Mouse (Mus musculus) liver, postnatal 0 days (tissue): ENCODE measurements around the gene Pilra. TPM values are rescaled to one million over a fixed set of nuclear protein-coding genes. Genes with fewer than 3 reads are reported as not detected.

ENCODE experiments used
- ATAC-seq: fragments of 200-750 bp; cut with Nextera tagmentation; 2 replicates; pipeline ENCODE4 v1.8.0; 2017; ENCODE audit warnings: mild to moderate bottlenecking, moderate library complexity
- DNase-seq: peaks from one replicate; pipeline ENCODE4 v3.0.0-alpha.2; 2016
- H3K27ac ChIP-seq: fragments of 300-500 bp; sonication (generic); 2 replicates; pipeline ENCODE4 v1.5.1; 2014; ENCODE audit warnings: antibody characterized with exemption, moderate library complexity, mild to moderate bottlenecking, low read depth
- H3K27me3 ChIP-seq: fragments of 300-500 bp; sonication (generic); 2 replicates; pipeline ENCODE4 v1.6.1; 2014; ENCODE audit warnings: low read length, control low read depth, mixed read lengths; ENCODE audit not compliant: insufficient read depth
- H3K36me3 ChIP-seq: fragments of 300-500 bp; sonication (generic); replicated peaks from 2 replicates; pipeline ENCODE4 v1.6.1; 2014; ENCODE audit warnings: mild to moderate bottlenecking, control low read depth, low read length, moderate library complexity, mixed read lengths; ENCODE audit not compliant: insufficient read depth
- H3K4me1 ChIP-seq: fragments of 300-500 bp; sonication (generic); 2 replicates; pipeline ENCODE4 v1.6.1; 2014; ENCODE audit warnings: antibody characterized with exemption, mild to moderate bottlenecking, control low read depth; ENCODE audit not compliant: insufficient read depth
- H3K4me2 ChIP-seq: fragments of 300-500 bp; sonication (generic); 2 replicates; pipeline ENCODE4 v1.6.1; 2014; ENCODE audit warnings: low read depth, mild to moderate bottlenecking, low read length, moderate library complexity, mixed read lengths
- H3K4me3 ChIP-seq: fragments of 300-500 bp; sonication (generic); 2 replicates; pipeline ENCODE4 v1.5.1; 2014; ENCODE audit warnings: low read depth, low read length
- H3K9ac ChIP-seq: fragments of 300-500 bp; sonication (generic); replicated peaks from 2 replicates; pipeline ENCODE4 v1.6.1; 2014; ENCODE audit warnings: mild to moderate bottlenecking, moderate library complexity
- H3K9me3 ChIP-seq: fragments of 300-500 bp; sonication (generic); 2 replicates; pipeline ENCODE4 v1.6.1; 2016; ENCODE audit warnings: mild to moderate bottlenecking, control low read depth, low read length, mixed read lengths
- CTCF ChIP-seq: sonication (generic); IDR thresholded peaks from 2 replicates; pipeline ENCODE4 v1.5.1; 2016; ENCODE audit warnings: antibody characterized with exemption, low read depth
- EP300 ChIP-seq: IDR thresholded peaks from 2 replicates; pipeline ENCODE4 v1.6.1; 2016; ENCODE audit warnings: antibody characterized with exemption, low read depth, mild to moderate bottlenecking
- WGBS: fragments of 180-500 bp; shearing (Covaris S2); extraction: QIAGEN DNeasy Blood & Tissue Kit; methylation state at CpG from one replicate; pipeline ENCODE4 v1.1.7; 2014; ENCODE audit not compliant: insufficient replicate concordance; 5-methylcytosine and 5-hydroxymethylcytosine counted together
- polyA plus RNA-seq: library from polyadenylated mRNA; unstranded; fragments of >200 nt; fragmentation: Nextera tagmentation; extraction: Ambion mirVana; gene quantifications from 2 replicates; pipeline ENCODE4 v1.2.1, GENCODE M21; 2015

The Pilra gene
- polyA plus RNA-seq, 1 experiment from 2014 or later: 12.1 TPM

DNA sequence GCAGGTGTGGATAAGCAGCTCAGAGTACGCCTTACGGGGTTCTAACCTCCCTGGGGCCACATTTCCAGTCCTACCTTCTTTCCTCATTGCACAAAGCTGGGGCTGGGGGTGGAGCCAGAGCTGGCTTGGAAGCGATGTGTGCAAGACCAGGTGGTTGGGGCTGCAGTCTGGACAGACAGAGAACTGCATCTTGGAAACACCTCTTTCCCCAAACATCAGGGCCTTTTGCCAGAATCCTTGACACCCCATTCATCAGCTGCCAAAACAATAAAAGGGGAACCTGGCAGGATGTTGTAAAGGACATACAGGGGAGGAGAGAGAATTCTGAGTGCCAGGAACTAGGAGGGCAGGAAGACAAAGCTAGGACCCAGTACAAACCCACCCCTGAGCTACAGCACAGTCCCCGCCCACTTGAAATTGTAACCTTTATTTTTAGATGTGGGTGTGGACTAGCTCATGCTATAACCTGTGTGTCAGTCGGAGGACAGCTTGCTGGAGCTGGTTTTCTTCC lies 59.6 kb downstream of the Pilra start:
- peaks cover 15% of the 10 kb centered on the region for H3K36me3 ChIP-seq
- no peak overlapping the region for H3K4me2 ChIP-seq
- no peak overlapping the region for H3K4me3 ChIP-seq
- no peak overlapping the region for H3K9ac ChIP-seq
- no peak for DNase-seq
- no peak for ATAC-seq
- WGBS: 28% methylated on average over 5 of the region's 5 CpGs
- no peak overlapping the region for H3K27ac ChIP-seq
- H3K4me1 ChIP-seq: peaks cover 22% of the 10 kb centered on the region
- no peak for TF ChIP-seq CTCF
- H3K27me3 ChIP-seq: no peaks in the 10 kb centered on the region
- H3K9me3 ChIP-seq: no peaks in the 10 kb centered on the region

DNA sequence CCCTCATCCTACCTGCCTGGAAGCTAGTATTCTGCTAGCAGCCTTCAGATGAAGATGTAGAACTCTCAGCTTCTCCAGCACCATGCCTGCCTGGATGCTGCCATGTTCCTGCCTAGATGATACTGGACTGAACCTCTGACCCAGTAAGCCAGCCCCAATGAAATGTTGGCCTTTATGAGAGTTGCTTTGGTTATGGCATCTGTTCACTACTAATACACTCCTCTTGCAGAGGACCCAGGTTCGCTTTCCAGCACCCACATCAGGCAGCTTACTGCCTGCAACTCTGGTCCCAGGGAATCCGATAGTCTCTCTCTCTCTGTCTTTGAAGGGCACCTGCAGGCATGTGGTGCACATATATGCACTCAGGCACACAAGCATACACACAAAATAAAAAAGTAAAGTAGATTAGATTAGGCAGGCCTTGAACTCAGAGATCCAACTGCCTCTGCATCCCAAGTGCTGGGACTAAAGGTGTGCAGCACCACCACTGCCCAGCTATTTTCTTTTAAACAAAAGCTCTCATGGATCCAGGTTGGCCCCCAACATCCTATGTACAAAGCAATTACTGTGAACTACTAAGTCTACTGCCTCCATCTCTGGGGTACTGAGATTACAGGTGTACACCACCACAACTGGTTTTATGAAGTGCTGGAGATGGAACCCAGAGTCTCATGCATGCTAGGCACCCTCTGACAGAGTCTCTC lies 60.3 kb downstream of the Pilra start:
- WGBS: 89% methylated on average over 2 of the region's 2 CpGs

GRCm38 (mm10) chr5:137772755-137773154 lies 63.3 kb downstream of the Pilra start:
- no peak for DNase-seq
- no peaks in the 10 kb centered on the region for H3K36me3 ChIP-seq
- no peak overlapping the region for H3K27ac ChIP-seq
- TF ChIP-seq CTCF: no peak
- TF ChIP-seq EP300: no peak
- no peak overlapping the region for H3K4me3 ChIP-seq
- H3K27me3 ChIP-seq: no peaks in the 10 kb centered on the region
- H3K4me2 ChIP-seq: no peak overlapping the region
- no peaks in the 10 kb centered on the region for H3K9me3 ChIP-seq
- no peak for ATAC-seq
- no peak overlapping the region for H3K9ac ChIP-seq
- H3K4me1 ChIP-seq: peaks cover 8% of the 10 kb centered on the region; the same call in 1 of the 2 replicates

More for the DNA sequence above, 60.3 kb downstream of the Pilra start:
- H3K36me3 ChIP-seq: peaks cover 8% of the 10 kb centered on the region; the same call in 1 of the 2 replicates
- no peak for ATAC-seq
- no peak overlapping the region for H3K9ac ChIP-seq
- H3K4me3 ChIP-seq: no peak overlapping the region
- peaks cover 22% of the 10 kb centered on the region for H3K4me1 ChIP-seq
- no peak overlapping the region for H3K4me2 ChIP-seq
- no peak for TF ChIP-seq CTCF
- TF ChIP-seq EP300: no peak
- H3K27ac ChIP-seq: no peak overlapping the region
- H3K9me3 ChIP-seq: no peaks in the 10 kb centered on the region
- DNase-seq: no peak
- no peaks in the 10 kb centered on the region for H3K27me3 ChIP-seq

Other genes starting within 250 kb of the Pilra start
- 26.2 and 28.3 TPM in 2 replicates for gene Mospd3, start 235.2 kb downstream of the Pilra start, polyA plus RNA-seq
- 12.9 and 14.7 TPM in 2 replicates for gene Pcolce, start 222.5 kb downstream of the Pilra start, polyA plus RNA-seq
- gene Fbxo24, start 207.3 kb downstream of the Pilra start, polyA plus RNA-seq: not detected in 2 replicates
- 24.1 and 24.3 TPM in 2 replicates for gene Lrch4, start 207.2 kb downstream of the Pilra start, polyA plus RNA-seq
- 2.4 and 2.6 TPM in 2 replicates for gene Gm20605, start 207.1 kb downstream of the Pilra start, polyA plus RNA-seq
- gene Sap25, start 194.9 kb downstream of the Pilra start, polyA plus RNA-seq: 3.4 and 4.0 TPM in 2 replicates
- 0.11 TPM in 1 of 2 replicates, not detected in the other for gene Irs3, start 190.6 kb downstream of the Pilra start, polyA plus RNA-seq
- gene Agfg2, start 151.6 kb downstream of the Pilra start, polyA plus RNA-seq: 29.5 and 34.1 TPM in 2 replicates
- gene Nyap1, start 94.7 kb downstream of the Pilra start, polyA plus RNA-seq: 0.11 and 0.18 TPM in 2 replicates
- 65.3 and 65.9 TPM in 2 replicates for gene Tsc22d4, start 90.6 kb downstream of the Pilra start, polyA plus RNA-seq
- 13.4 and 18.1 TPM in 2 replicates for gene Ppp1r35, start 57.4 kb downstream of the Pilra start, polyA plus RNA-seq
- gene Mepce, start 48.6 kb downstream of the Pilra start, polyA plus RNA-seq: 4.7 and 5.0 TPM in 2 replicates
- gene Zcwpw1, start 48.5 kb downstream of the Pilra start, polyA plus RNA-seq: 1.5 and 1.9 TPM in 2 replicates
- 11.7 and 11.9 TPM in 2 replicates for gene Pilrb1, start 21.8 kb upstream of the Pilra start, polyA plus RNA-seq
- gene Pilrb2, start 35.5 kb upstream of the Pilra start, polyA plus RNA-seq: 11.6 and 13.2 TPM in 2 replicates
- gene Cyp3a13, start 85.3 kb upstream of the Pilra start, polyA plus RNA-seq: 81.3 and 89.1 TPM in 2 replicates
- gene Gjc3, start 126.8 kb upstream of the Pilra start, polyA plus RNA-seq: 0.22 and 0.26 TPM in 2 replicates
- 745 and 764 TPM in 2 replicates for gene Azgp1, start 145.2 kb upstream of the Pilra start, polyA plus RNA-seq
- not detected in 2 replicates for gene Smok3a, start 185.0 kb upstream of the Pilra start, polyA plus RNA-seq
- gene Smok3b, start 185.1 kb upstream of the Pilra start, polyA plus RNA-seq: not detected in 2 replicates
- not detected in 2 replicates for gene Smok3c, start 216.9 kb upstream of the Pilra start, polyA plus RNA-seq
- 3.5 and 4.2 TPM in 2 replicates for gene Zkscan1, start 248.8 kb upstream of the Pilra start, polyA plus RNA-seq